Mouse (Mus musculus): ENCODE measurements around the gene B430306N03Rik. TPM values are rescaled to one million over a fixed set of nuclear protein-coding genes. Genes with fewer than 3 reads are reported as not detected.
"Not testable (repeated sequence)": the region's sequence is repeated elsewhere in the genome, so short reads cannot be mapped to it uniquely, and the experiment has no call there.

The B430306N03Rik gene
- total and polyA plus RNA-seq, 2 experiments from 2014 or later, result 0.19 to 0.21 TPM

DNA sequence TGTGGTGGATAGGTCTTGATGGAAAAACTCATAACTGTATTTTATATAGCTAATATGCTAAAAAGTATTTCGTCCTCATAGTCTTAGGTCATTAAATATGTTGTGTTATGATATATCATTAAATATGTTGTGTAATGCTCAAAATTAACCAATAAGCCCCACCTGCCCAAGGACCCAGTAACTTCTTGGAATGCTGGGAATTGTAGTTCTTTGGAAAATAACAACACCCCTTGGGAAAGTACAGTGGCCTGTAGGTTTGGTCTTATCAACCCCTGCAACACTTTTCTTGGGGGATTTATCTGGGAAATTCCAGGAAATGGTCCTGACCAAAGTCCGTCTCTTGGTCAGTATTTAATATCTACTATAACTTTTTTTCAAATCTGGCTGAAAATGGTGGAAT lies 27.1 kb downstream of the B430306N03Rik start:
- 97% methylated on average over 2 of the region's 2 CpGs for WGBS
- DNase-seq, result no peak
- no peaks in the 10 kb centered on the region for H3K27me3 ChIP-seq (ENCODE audit: insufficient read depth, low read length)
- no peak for ATAC-seq
- H3K4me3 ChIP-seq (ENCODE audit: low read depth, low read length), result no peak overlapping the region
- no peaks in the 10 kb centered on the region for H3K9me3 ChIP-seq (ENCODE audit: low read length)
- no peak for TF ChIP-seq CTCF (IDR thresholded peaks at IDR 0.05; ENCODE audit: low read depth)
- no peak overlapping the region for H3K27ac ChIP-seq (ENCODE audit: low read depth, low read length)
- H3K9ac ChIP-seq, result no peak overlapping the region
- no peaks in the 10 kb centered on the region for H3K4me1 ChIP-seq (ENCODE audit: insufficient read depth)
- H3K36me3 ChIP-seq (ENCODE audit: insufficient read depth), result no peaks in the 10 kb centered on the region
- no peak overlapping the region for H3K4me2 ChIP-seq (ENCODE audit: low read depth)

DNA sequence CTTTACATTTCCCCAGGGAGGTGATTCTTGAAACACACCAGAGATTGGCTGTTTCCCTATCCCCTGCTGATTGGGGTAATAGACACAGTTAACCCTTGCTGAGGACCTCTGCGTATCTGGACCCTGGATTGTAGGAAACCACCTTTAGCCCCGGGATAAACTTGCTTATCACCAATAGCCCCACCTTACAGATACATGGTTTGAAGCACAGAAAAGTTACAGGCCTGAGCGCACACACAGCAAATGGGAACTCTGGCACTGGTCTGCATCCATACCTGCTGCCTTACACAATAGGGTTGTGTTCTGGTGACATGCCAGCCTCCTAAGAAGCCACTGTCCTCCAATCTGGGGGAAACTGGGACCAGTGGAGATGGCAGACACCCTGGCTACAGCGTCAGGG lies 29.9 kb downstream of the B430306N03Rik start:
- no peak for TF ChIP-seq CTCF (IDR thresholded peaks at IDR 0.05; ENCODE audit: low read depth)
- Histone ChIP-seq H3K36me3 (ENCODE audit: insufficient read depth) (no peaks in the 10 kb centered on the region), H3K9ac (no peak overlapping the region), H3K27ac (ENCODE audit: low read depth, low read length) (no peak overlapping the region), H3K4me3 (ENCODE audit: low read depth, low read length) (no peak overlapping the region), H3K27me3 (ENCODE audit: insufficient read depth, low read length) (no peaks in the 10 kb centered on the region), H3K4me1 (ENCODE audit: insufficient read depth) (no peaks in the 10 kb centered on the region), H3K4me2 (ENCODE audit: low read depth) (no peak overlapping the region), H3K9me3 (ENCODE audit: low read length) (no peaks in the 10 kb centered on the region)
- 83% methylated on average over 4 of the region's 4 CpGs for WGBS
- ATAC-seq (no peak), DNase-seq (no peak)

DNA sequence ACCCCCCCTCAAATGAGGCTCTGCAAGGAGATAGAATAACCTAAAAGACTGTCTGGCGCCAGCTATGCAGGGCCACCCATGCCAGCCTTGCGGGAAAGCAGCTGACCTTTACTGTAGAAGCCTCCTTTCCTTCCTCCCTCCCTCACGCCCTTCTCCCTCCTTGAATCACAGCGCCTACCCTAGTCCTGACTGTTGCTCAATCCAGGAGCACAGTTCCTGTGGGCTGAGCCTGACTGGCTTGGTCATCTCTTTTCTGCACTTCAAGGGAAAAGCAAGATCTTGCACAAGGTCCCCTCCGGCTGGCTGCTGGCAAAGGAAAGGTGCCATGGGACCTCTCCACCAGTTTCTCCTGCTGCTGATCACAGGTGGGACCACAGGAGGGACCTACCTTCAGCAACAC lies 30.3 kb downstream of the B430306N03Rik start, which contains the start of gene Trem2:
Gene Trem2, plus strand, starts transcription at position 171 of the 400 bp plus-strand sequence.
- no peaks in the 10 kb centered on the region for H3K36me3 ChIP-seq (ENCODE audit: insufficient read depth)

DNA sequence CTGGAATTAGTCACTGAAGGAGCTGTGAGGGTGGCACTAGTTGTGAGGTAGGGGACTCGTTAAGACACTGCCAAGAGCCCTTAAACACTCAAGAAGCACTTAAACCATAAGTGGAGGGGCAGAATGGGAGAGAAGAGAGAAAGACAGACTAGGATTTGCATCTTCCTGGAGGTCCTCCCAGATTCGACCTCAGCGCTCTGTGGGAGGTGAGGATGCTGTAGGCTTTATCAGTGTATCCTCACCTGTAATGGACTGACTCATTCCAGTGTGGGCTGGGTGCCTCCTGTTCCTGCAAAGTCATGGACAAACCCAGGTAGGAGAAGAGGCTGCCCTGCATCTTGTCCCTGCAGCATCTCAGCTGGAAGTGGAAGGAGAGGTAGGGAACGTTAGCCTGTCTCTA lies 30.9 kb downstream of the B430306N03Rik start:
- DNase-seq (no peak), ATAC-seq (no peak)
- 63% methylated on average over 4 of the region's 4 CpGs for WGBS
- no peak overlapping the region for H3K9ac ChIP-seq
- no peak for TF ChIP-seq CTCF (IDR thresholded peaks at IDR 0.05; ENCODE audit: low read depth)
- no peak overlapping the region for H3K4me2 ChIP-seq (ENCODE audit: low read depth)
- no peaks in the 10 kb centered on the region for H3K9me3 ChIP-seq (ENCODE audit: low read length)
- no peaks in the 10 kb centered on the region for H3K36me3 ChIP-seq (ENCODE audit: insufficient read depth)
- no peak overlapping the region for H3K4me3 ChIP-seq (ENCODE audit: low read depth, low read length)
- H3K27ac ChIP-seq (ENCODE audit: low read depth, low read length), result no peak overlapping the region
- no peaks in the 10 kb centered on the region for H3K4me1 ChIP-seq (ENCODE audit: insufficient read depth)
- H3K27me3 ChIP-seq (ENCODE audit: insufficient read depth, low read length), result no peaks in the 10 kb centered on the region

More for the DNA sequence above, 30.3 kb downstream of the B430306N03Rik start, which contains the start of gene Trem2:
- no peak for TF ChIP-seq CTCF (IDR thresholded peaks at IDR 0.05; ENCODE audit: low read depth)
- H3K4me3 ChIP-seq (ENCODE audit: low read depth, low read length), result no peak within 1 kb of the TSS
- no peak within 1 kb of the TSS for H3K27ac ChIP-seq (ENCODE audit: low read depth, low read length)
- no peak within 1 kb of the TSS for H3K4me2 ChIP-seq (ENCODE audit: low read depth)
- no peak for DNase-seq
- no peaks in the 10 kb centered on the region for H3K27me3 ChIP-seq (ENCODE audit: insufficient read depth, low read length)
- no peak for ATAC-seq
- WGBS, result 93% methylated on average over 5 of the region's 5 CpGs
- H3K9me3 ChIP-seq (ENCODE audit: low read length), result no peaks in the 10 kb centered on the region
- H3K4me1 ChIP-seq (ENCODE audit: insufficient read depth), result no peaks in the 10 kb centered on the region
- no peak within 1 kb of the TSS for H3K9ac ChIP-seq

DNA sequence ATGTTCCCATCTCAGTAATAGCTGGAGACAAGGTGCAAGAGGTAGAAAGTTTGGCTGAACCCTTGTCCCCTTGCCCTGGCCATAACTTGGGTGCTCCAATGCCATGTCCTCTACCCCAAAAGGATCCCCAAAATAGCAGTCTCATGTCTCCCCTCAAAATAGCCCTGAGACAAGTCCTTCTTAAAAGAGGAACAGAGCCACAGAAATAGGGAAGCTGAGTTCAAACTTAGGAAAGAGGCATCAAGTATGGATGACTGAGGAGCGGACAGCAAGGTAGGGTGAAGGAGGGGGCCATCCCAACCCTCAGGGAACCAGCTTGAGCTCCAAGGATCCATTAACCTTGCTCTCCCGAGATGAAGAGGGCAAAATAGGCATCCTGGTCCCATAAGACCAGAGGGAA lies 31.3 kb downstream of the B430306N03Rik start:
- no peaks in the 10 kb centered on the region for H3K4me1 ChIP-seq (ENCODE audit: insufficient read depth)
- no peaks in the 10 kb centered on the region for H3K27me3 ChIP-seq (ENCODE audit: insufficient read depth, low read length)
- 79% methylated on average over 2 of the region's 2 CpGs for WGBS
- no peak overlapping the region for H3K9ac ChIP-seq
- no peaks in the 10 kb centered on the region for H3K9me3 ChIP-seq (ENCODE audit: low read length)
- no peak overlapping the region for H3K27ac ChIP-seq (ENCODE audit: low read depth, low read length)
- H3K4me2 ChIP-seq (ENCODE audit: low read depth), result no peak overlapping the region
- DNase-seq, result no peak
- H3K36me3 ChIP-seq (ENCODE audit: insufficient read depth), result no peaks in the 10 kb centered on the region
- no peak overlapping the region for H3K4me3 ChIP-seq (ENCODE audit: low read depth, low read length)
- ATAC-seq, result no peak
- TF ChIP-seq CTCF (IDR thresholded peaks at IDR 0.05; ENCODE audit: low read depth), result no peak

DNA sequence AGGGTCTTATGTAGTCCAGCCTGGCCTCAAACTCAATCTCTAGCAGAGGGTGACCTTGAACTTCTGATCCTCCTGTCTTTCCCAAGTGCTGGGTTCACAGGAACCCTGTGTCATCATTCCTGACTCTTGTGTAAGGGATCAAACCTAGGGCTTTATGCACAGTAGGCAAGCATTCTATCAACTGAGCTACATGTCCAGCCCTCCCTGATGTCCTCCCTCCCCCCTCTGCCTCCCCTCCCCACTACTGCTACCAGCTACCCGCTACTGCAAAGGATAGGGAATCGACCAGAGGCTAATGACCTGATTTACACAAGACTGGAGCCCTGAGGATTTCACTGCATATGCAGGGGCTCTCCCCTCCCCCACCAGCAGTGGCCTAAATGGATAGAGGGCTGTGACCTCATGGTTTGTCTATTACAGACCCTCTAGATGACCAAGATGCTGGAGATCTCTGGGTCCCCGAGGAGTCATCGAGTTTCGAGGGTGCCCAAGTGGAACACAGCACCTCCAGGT lies 34.8 kb downstream of the B430306N03Rik start:
- WGBS, result 65% methylated on average over 5 of the region's 5 CpGs
- no peak overlapping the region for H3K27ac ChIP-seq (ENCODE audit: low read depth, low read length)
- no peaks in the 10 kb centered on the region for H3K4me1 ChIP-seq (ENCODE audit: insufficient read depth)
- ATAC-seq, result no peak
- DNase-seq, result no peak
- no peak for TF ChIP-seq CTCF (IDR thresholded peaks at IDR 0.05; ENCODE audit: low read depth)
- H3K9ac ChIP-seq, result no peak overlapping the region
- no peak overlapping the region for H3K4me3 ChIP-seq (ENCODE audit: low read depth, low read length)
- H3K4me2 ChIP-seq (ENCODE audit: low read depth), result no peak overlapping the region
- no peaks in the 10 kb centered on the region for H3K36me3 ChIP-seq (ENCODE audit: insufficient read depth)
- no peaks in the 10 kb centered on the region for H3K9me3 ChIP-seq (ENCODE audit: low read length)
- H3K27me3 ChIP-seq (ENCODE audit: insufficient read depth, low read length), result no peaks in the 10 kb centered on the region

DNA sequence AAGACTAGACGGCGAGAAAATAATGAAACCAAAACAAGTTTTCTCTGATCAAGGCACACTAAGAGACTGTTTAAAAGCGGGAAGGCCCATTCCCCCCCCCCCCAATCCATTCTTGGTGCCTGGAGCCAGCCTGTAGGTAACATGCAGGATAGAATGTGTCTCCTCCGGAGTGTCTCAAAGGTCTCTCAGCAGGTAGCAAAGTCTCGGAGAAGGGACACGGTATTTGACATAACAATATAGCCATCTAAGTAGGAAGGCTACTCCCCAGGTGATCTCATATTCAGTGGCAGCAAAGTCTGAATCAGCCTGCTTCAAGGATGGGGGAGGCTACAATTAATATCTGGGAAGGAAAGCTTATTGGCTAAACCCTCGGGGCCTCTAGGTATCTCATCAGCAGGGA lies 37.0 kb downstream of the B430306N03Rik start:
- not testable (repeated sequence) for ATAC-seq; H3K4me1 ChIP-seq (ENCODE audit: insufficient read depth); H3K27ac ChIP-seq (ENCODE audit: low read depth, low read length); H3K4me3 ChIP-seq (ENCODE audit: low read depth, low read length); H3K4me2 ChIP-seq (ENCODE audit: low read depth); DNase-seq; H3K9ac ChIP-seq; H3K36me3 ChIP-seq (ENCODE audit: insufficient read depth); H3K9me3 ChIP-seq (ENCODE audit: low read length); H3K27me3 ChIP-seq (ENCODE audit: insufficient read depth, low read length)
- WGBS, result 66% methylated on average over 7 of the region's 7 CpGs

Data from forebrain, postnatal 0 days (tissue).